Mouse (Mus musculus) gastrocnemius, postnatal 10 days (tissue): Measurements from ENCODE around the gene Mef2a. TPM values are rescaled to one million over a fixed set of nuclear protein-coding genes. Genes with fewer than 3 reads are reported as not detected.
A peak's percentile ranks its signal among the peaks of the same experiment; 100 is the strongest.
"Not testable (repeated sequence)": the region's sequence is repeated elsewhere in the genome, so short reads cannot be mapped to it uniquely, and the experiment has no call there.

ENCODE experiments used
- DNase-seq: peaks from one replicate; pipeline ENCODE4 v3.0.0; 2021; ENCODE audit warnings: mixed read lengths
- total RNA-seq, 2 experiments: library from RNA; stranded (reverse); gene quantifications; 2 replicates each; pipeline ENCODE4 v1.2.3; 2021

Mef2a gene
- total RNA-seq, 2 experiments from 2014 or later: 94.8 to 104 TPM

- DNase-seq: no peak
Measured at GRCm38 (mm10) chr7:67371351-67371890, 1.2 kb downstream of the Mef2a start.

- no peak for DNase-seq
Measured at GRCm38 (mm10) chr7:67369645-67370044, 3.0 kb downstream of the Mef2a start.

GRCm38 (mm10) chr7:67368394-67368793 is 4.3 kb downstream of the Mef2a start:
- no peak for DNase-seq

GRCm38 (mm10) chr7:67360588-67360987 is 12.1 kb downstream of the Mef2a start:
- DNase-seq: no peak

- DNase-seq: no peak
Measured at GRCm38 (mm10) chr7:67359863-67360262, 12.8 kb downstream of the Mef2a start.

GRCm38 (mm10) chr7:67355870-67356269 is 16.8 kb downstream of the Mef2a start:
- DNase-seq: no peak

GRCm38 (mm10) chr7:67353667-67354066 is 19.0 kb downstream of the Mef2a start:
- DNase-seq: no peak

- no peak for DNase-seq
Measured at GRCm38 (mm10) chr7:67352989-67353388, 19.7 kb downstream of the Mef2a start.

- DNase-seq: no peak
Measured at GRCm38 (mm10) chr7:67344443-67344842, 28.2 kb downstream of the Mef2a start.

- no peak for DNase-seq
Measured at GRCm38 (mm10) chr7:67342067-67342625, 30.5 kb downstream of the Mef2a start.

GRCm38 (mm10) chr7:67320359-67320758 is 52.3 kb downstream of the Mef2a start:
- no peak for DNase-seq

GRCm38 (mm10) chr7:67318697-67319096 is 54.0 kb downstream of the Mef2a start:
- DNase-seq: no peak

- DNase-seq: no peak
Measured at GRCm38 (mm10) chr7:67313200-67313599, 59.5 kb downstream of the Mef2a start.

- no peak for DNase-seq
Measured at GRCm38 (mm10) chr7:67310151-67310550, 62.5 kb downstream of the Mef2a start.

GRCm38 (mm10) chr7:67308102-67308501 is 64.6 kb downstream of the Mef2a start:
- DNase-seq: no peak

GRCm38 (mm10) chr7:67307078-67307477 is 65.6 kb downstream of the Mef2a start:
- DNase-seq: no peak

GRCm38 (mm10) chr7:67304937-67305336 is 67.7 kb downstream of the Mef2a start:
- DNase-seq: no peak

GRCm38 (mm10) chr7:67296419-67296818 is 76.2 kb downstream of the Mef2a start:
- DNase-seq: no peak

GRCm38 (mm10) chr7:67291356-67291755 is 81.3 kb downstream of the Mef2a start:
- DNase-seq: no peak

- DNase-seq: no peak
Measured at GRCm38 (mm10) chr7:67287456-67287855, 85.2 kb downstream of the Mef2a start.

GRCm38 (mm10) chr7:67283581-67283980 is 89.1 kb downstream of the Mef2a start:
- no peak for DNase-seq

- not testable (repeated sequence) for DNase-seq
Measured at GRCm38 (mm10) chr7:67270447-67270846, 102.2 kb downstream of the Mef2a start.

- DNase-seq: peak; percentile 65
Measured at GRCm38 (mm10) chr7:67259828-67260563, 112.7 kb downstream of the Mef2a start.

- no peak for DNase-seq
Measured at GRCm38 (mm10) chr7:67246067-67246466, 126.6 kb downstream of the Mef2a start.
